Mouse (Mus musculus): ENCODE measurements around the gene Asic5. TPM values are rescaled to one million over a fixed set of nuclear protein-coding genes. Genes with fewer than 3 reads are reported as not detected.

Gene Asic5
- total RNA-seq, 2 experiments from 2014 or later = not detected

- DNase-seq (ENCODE audit: low spot score in 2 of 2) = no peak
These were observed 24.9 kb downstream of the Asic5 start for GRCm38 (mm10) chr3:82007002-82007401.

GRCm38 (mm10) chr3:82014148-82014703, 32.1 kb downstream of the Asic5 start:
- no peak for DNase-seq (ENCODE audit: low spot score in 2 of 2)

- DNase-seq (ENCODE audit: low spot score in 2 of 2) = no peak
These were observed 40.4 kb downstream of the Asic5 start for GRCm38 (mm10) chr3:82022421-82022920.

GRCm38 (mm10) chr3:82023065-82023464, 41.0 kb downstream of the Asic5 start:
- DNase-seq (ENCODE audit: low spot score in 2 of 2) = no peak

GRCm38 (mm10) chr3:82027286-82027685, 45.2 kb downstream of the Asic5 start:
- DNase-seq (ENCODE audit: low spot score in 2 of 2) = no peak

GRCm38 (mm10) chr3:82029229-82029628, 47.1 kb downstream of the Asic5 start:
- DNase-seq (ENCODE audit: low spot score in 2 of 2) = peak in 1 of 2 experiments; percentile 45

GRCm38 (mm10) chr3:82030008-82030748, 48.1 kb downstream of the Asic5 start:
- no peak for DNase-seq (ENCODE audit: low spot score in 2 of 2)

GRCm38 (mm10) chr3:82036262-82037044, 54.4 kb downstream of the Asic5 start:
- no peak for DNase-seq (ENCODE audit: low spot score in 2 of 2)

- DNase-seq (ENCODE audit: low spot score in 2 of 2) = no peak
These were observed 61.6 kb downstream of the Asic5 start for GRCm38 (mm10) chr3:82043676-82044075.

GRCm38 (mm10) chr3:82044902-82045301, 62.8 kb downstream of the Asic5 start:
- DNase-seq (ENCODE audit: low spot score in 2 of 2) = no peak

GRCm38 (mm10) chr3:82046087-82046486, 64.0 kb downstream of the Asic5 start:
- DNase-seq (ENCODE audit: low spot score in 2 of 2) = no peak

- DNase-seq (ENCODE audit: low spot score in 2 of 2) = peak; percentile 59 to 66
These were observed 65.1 kb downstream of the Asic5 start for GRCm38 (mm10) chr3:82047100-82047753.

- no peak for DNase-seq (ENCODE audit: low spot score in 2 of 2)
These were observed 66.0 kb downstream of the Asic5 start for GRCm38 (mm10) chr3:82048078-82048477.

- no peak for DNase-seq (ENCODE audit: low spot score in 2 of 2)
These were observed 66.6 kb downstream of the Asic5 start for GRCm38 (mm10) chr3:82048681-82049080.

- no peak for DNase-seq (ENCODE audit: low spot score in 2 of 2)
These were observed 69.4 kb downstream of the Asic5 start for GRCm38 (mm10) chr3:82051468-82051867.

GRCm38 (mm10) chr3:82052029-82052428, 69.9 kb downstream of the Asic5 start:
- no peak for DNase-seq (ENCODE audit: low spot score in 2 of 2)

- no peak for DNase-seq (ENCODE audit: low spot score in 2 of 2)
These were observed 72.3 kb downstream of the Asic5 start for GRCm38 (mm10) chr3:82054283-82054974.

- no peak for DNase-seq (ENCODE audit: low spot score in 2 of 2)
These were observed 75.1 kb downstream of the Asic5 start for GRCm38 (mm10) chr3:82057201-82057600.

GRCm38 (mm10) chr3:82061402-82062180, 79.5 kb downstream of the Asic5 start:
- no peak for DNase-seq (ENCODE audit: low spot score in 2 of 2)

GRCm38 (mm10) chr3:82067830-82068229, 85.7 kb downstream of the Asic5 start:
- DNase-seq (ENCODE audit: low spot score in 2 of 2) = no peak

All from layer of hippocampus, postnatal 10 days (tissue).